Mouse (Mus musculus): ENCODE data around the gene Kif7. TPM values are rescaled to one million over a fixed set of nuclear protein-coding genes. Genes with fewer than 3 reads are reported as not detected.
A peak's percentile ranks its signal among the peaks of the same experiment; 100 is the strongest.

The Kif7 gene
- total RNA-seq, 1 experiment from 2014 or later: 0.12 TPM

DNA sequence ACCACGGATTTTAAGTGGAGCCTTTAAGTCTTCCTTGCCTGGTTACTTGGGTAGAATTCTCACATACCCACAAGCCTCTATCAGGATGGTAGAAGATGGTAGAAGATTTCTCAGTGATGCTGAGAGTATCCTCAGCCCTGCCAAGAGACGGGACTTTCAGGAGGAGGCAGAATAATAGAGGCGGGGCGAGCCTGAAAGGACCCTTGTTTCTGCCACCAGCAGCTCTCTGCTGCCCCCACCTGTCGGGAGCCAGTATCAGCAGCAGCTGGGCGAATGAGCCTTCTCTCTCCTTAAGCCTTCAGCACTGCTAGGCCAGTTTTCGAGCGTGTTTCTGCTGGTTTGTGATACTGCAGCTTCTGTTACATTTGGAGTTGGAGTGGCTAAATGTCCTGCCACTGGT is 13.6 kb upstream of the Kif7 start:
- no peak for ATAC-seq (ENCODE audit: extremely low read depth, insufficient number of reproducible peaks, low FRiP score, poor library complexity, severe bottlenecking)

GRCm38 (mm10) chr7:79728219-79728618 is 12.7 kb upstream of the Kif7 start:
- no peak for ATAC-seq (ENCODE audit: extremely low read depth, insufficient number of reproducible peaks, low FRiP score, poor library complexity, severe bottlenecking)

GRCm38 (mm10) chr7:79727091-79727490 is 11.6 kb upstream of the Kif7 start:
- ATAC-seq (ENCODE audit: extremely low read depth, insufficient number of reproducible peaks, low FRiP score, poor library complexity, severe bottlenecking): no peak

GRCm38 (mm10) chr7:79721386-79721977 is 6.0 kb upstream of the Kif7 start:
- no peak for ATAC-seq (ENCODE audit: extremely low read depth, insufficient number of reproducible peaks, low FRiP score, poor library complexity, severe bottlenecking)

GRCm38 (mm10) chr7:79710831-79711230 is 4.7 kb downstream of the Kif7 start:
- no peak for ATAC-seq (ENCODE audit: extremely low read depth, insufficient number of reproducible peaks, low FRiP score, poor library complexity, severe bottlenecking)

DNA sequence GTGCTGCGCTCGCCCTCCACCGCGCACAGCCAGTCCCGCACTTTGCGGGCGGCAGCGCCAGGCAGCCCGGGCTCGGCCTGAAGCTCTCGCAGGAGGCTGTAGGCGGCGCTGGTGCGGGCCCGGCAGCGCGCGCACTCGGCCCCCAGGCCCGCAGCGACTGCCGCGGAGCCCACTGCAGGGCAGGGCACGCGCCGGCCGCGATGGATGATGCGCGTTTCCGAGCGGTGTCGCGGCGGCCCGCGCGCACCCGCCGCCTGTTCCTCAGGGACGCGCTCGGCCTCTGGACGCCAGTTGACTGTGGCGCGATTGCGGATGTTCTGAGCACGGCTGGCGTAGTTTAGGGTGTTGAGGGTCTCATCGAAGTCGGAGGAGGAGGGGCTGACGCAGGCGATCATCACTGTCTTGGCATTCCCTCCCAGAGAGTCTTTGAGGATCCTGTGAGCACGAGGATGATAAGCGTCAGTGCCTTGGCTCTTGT is 5.4 kb downstream of the Kif7 start:
- ATAC-seq (ENCODE audit: extremely low read depth, insufficient number of reproducible peaks, low FRiP score, poor library complexity, severe bottlenecking): no peak

DNA sequence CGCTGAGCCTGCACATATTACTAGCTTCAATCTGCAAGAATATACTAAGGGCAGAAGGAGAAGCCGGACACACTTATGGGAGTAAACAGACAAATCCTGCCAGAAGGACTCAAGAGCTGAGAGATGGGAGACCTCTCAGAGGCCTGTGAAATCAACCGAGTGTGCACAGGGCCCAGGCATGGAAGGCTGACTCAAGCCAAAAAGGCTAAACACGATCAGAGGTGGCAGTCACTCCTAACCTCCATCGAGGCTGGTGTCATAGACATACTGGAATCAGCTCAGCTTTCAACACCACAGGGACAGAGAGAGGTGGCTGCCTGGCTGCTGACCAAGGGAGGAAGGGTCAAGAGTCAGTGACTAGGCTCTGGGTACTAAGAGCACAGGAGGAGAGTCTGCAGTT is 10.3 kb downstream of the Kif7 start:
- no peak for ATAC-seq (ENCODE audit: extremely low read depth, insufficient number of reproducible peaks, low FRiP score, poor library complexity, severe bottlenecking)

GRCm38 (mm10) chr7:79702755-79703154 is 12.8 kb downstream of the Kif7 start:
- ATAC-seq (ENCODE audit: extremely low read depth, insufficient number of reproducible peaks, low FRiP score, poor library complexity, severe bottlenecking): no peak

- no peak for ATAC-seq (ENCODE audit: extremely low read depth, insufficient number of reproducible peaks, low FRiP score, poor library complexity, severe bottlenecking)
These were observed 19.0 kb downstream of the Kif7 start for GRCm38 (mm10) chr7:79696495-79696894.

- no peak for ATAC-seq (ENCODE audit: extremely low read depth, insufficient number of reproducible peaks, low FRiP score, poor library complexity, severe bottlenecking)
These were observed 35.3 kb downstream of the Kif7 start for GRCm38 (mm10) chr7:79680231-79680630.

DNA sequence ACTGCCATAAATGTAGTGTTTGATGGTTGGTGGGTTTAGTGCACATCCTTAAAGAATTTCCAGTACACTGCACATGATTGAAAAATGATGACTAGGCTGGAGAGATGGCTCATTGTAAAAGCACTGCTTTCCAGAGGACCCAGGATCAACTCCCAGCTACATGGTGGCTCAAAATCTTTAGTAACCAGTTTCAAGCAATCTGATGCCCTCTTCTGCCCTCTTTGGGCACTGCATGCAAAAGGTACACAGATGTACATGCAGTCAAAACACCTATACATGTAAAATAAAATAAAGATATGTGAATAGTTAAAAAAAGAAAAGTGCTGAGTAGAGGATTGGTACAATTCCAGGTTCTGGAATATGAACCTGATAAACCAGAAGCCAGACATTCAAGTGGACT is 36.3 kb downstream of the Kif7 start:
- ATAC-seq (ENCODE audit: extremely low read depth, insufficient number of reproducible peaks, low FRiP score, poor library complexity, severe bottlenecking): no peak

DNA sequence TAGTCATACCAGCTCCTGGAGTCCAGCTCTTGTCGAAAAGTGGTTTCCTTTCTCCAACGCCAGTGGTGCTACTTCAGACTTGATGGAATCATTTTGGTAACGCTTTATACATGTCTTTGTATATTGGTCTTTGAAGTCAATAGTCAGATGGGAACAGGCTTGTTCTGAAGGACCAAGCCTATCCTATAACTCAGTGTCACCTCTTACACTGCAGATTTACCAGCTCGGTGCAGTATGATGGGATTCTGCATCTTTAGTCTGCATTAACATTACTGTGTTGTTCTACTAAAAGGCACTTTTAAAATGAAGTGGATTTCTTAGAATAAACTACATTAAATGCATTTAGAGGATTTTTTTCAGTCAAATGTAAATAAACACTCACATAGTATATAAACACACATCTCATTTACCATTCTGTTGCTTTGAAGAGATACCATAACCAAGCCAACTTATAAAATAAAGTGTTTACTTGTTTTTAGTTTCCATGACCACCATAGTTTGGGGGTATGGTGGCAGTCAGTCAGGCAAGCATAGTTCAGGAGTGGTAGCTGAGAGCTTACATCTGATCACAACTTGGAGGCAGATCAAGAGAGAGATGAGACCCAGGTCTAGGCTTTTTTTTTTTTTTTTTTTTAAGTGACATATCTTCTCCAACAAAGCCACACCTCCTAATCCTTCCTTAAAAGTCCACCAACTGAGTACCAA is 44.5 kb downstream of the Kif7 start:
- no peak for ATAC-seq (ENCODE audit: extremely low read depth, insufficient number of reproducible peaks, low FRiP score, poor library complexity, severe bottlenecking)

DNA sequence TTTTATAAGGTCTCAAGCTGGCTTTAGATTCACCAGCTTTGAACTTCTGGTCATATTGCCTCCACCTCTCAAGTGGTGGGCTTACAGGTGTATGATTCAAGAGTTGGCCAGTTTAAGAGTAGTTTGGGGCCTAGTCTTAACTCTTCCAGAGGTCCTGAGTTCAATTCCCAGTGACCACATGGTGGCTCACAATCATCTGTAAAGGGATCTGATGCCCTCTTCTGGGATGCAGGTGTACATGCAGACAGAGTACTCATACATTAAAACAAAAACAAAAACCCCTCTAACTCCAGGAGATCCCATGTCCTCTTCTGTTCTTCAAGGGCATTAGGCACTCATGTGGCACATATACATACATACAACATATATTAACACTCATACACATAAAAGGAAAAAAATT is 48.8 kb downstream of the Kif7 start:
- no peak for ATAC-seq (ENCODE audit: extremely low read depth, insufficient number of reproducible peaks, low FRiP score, poor library complexity, severe bottlenecking)

- no peak for ATAC-seq (ENCODE audit: extremely low read depth, insufficient number of reproducible peaks, low FRiP score, poor library complexity, severe bottlenecking)
These were observed 54.1 kb downstream of the Kif7 start for GRCm38 (mm10) chr7:79661253-79661890.

- ATAC-seq (ENCODE audit: extremely low read depth, insufficient number of reproducible peaks, low FRiP score, poor library complexity, severe bottlenecking): no peak
These were observed 55.0 kb downstream of the Kif7 start for GRCm38 (mm10) chr7:79660291-79661150.

GRCm38 (mm10) chr7:79659578-79660290 is 55.8 kb downstream of the Kif7 start, which contains the start of gene Ticrr:
Gene Ticrr, plus strand, starts transcription at chr7:79660196.
- peak; percentile 100 for ATAC-seq (ENCODE audit: extremely low read depth, insufficient number of reproducible peaks, low FRiP score, poor library complexity, severe bottlenecking)

- ATAC-seq (ENCODE audit: extremely low read depth, insufficient number of reproducible peaks, low FRiP score, poor library complexity, severe bottlenecking): no peak
These were observed 60.9 kb downstream of the Kif7 start for GRCm38 (mm10) chr7:79654586-79654985.

- ATAC-seq (ENCODE audit: extremely low read depth, insufficient number of reproducible peaks, low FRiP score, poor library complexity, severe bottlenecking): no peak
These were observed 61.3 kb downstream of the Kif7 start for GRCm38 (mm10) chr7:79654185-79654584.

DNA sequence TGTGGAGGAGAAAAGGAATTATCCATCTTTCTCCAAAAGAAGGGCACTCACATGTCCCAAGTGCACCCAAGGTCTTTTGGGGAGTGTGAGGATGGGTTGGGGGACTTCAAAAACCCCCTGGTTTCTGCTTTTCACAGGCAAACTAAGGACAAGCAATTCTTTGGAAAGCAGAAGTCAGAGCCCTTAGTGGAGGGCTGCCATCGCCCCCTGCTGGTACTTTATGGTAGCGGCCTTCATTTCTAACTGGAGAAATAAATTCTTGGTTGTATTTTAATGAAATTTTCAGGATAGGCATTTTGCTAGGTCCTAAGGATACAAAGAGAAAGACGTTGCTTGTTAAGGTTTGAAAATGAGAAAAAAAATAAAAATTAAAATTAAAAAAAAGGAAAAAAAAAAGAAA is 66.5 kb downstream of the Kif7 start:
- no peak for ATAC-seq (ENCODE audit: extremely low read depth, insufficient number of reproducible peaks, low FRiP score, poor library complexity, severe bottlenecking)
